Mouse (Mus musculus) heart, adult 2 months (tissue): ENCODE data around the gene Ftsj3. TPM values are rescaled to one million over a fixed set of nuclear protein-coding genes. Genes with fewer than 3 reads are reported as not detected.
A peak's percentile ranks its signal among the peaks of the same experiment; 100 is the strongest.

Source experiments
- DNase-seq, 2 experiments: peaks; one replicate each; pipeline ENCODE4 v3.0.0; 2021
- H3K27ac ChIP-seq: fragments of 200-600 bp; 2 replicates; pipeline ENCODE4 v1.8.1; 2022
- H3K27me3 ChIP-seq: fragments of 200-500 bp; 2 replicates; pipeline ENCODE4 v1.6.1; 2012; ENCODE audit warnings: mild to moderate bottlenecking, low read length, inconsistent platforms, mixed read lengths; ENCODE audit not compliant: control insufficient read depth, insufficient read depth
- H3K36me3 ChIP-seq: fragments of 200-500 bp; 2 replicates; pipeline ENCODE4 v1.6.1; 2012; ENCODE audit warnings: low read length, inconsistent platforms; ENCODE audit not compliant: control insufficient read depth, insufficient read depth
- H3K4me1 ChIP-seq: fragments of 200-500 bp; 2 replicates; pipeline ENCODE4 v1.6.1; 2011; ENCODE audit warnings: low read length; ENCODE audit not compliant: control insufficient read depth, insufficient read depth
- H3K4me3 ChIP-seq: fragments of 200-600 bp; 2 replicates; pipeline ENCODE4 v1.8.1; 2022
- H3K79me2 ChIP-seq: fragments of 200-500 bp; replicated peaks from 2 replicates; pipeline ENCODE4 v1.6.1; 2012; ENCODE audit warnings: mild to moderate bottlenecking, inconsistent platforms, low read length, moderate library complexity, mixed read lengths; ENCODE audit not compliant: control insufficient read depth, insufficient read depth
- H3K9ac ChIP-seq: fragments of 200-500 bp; 2 replicates; pipeline ENCODE4 v1.6.1; 2012; ENCODE audit warnings: low read depth, mild to moderate bottlenecking, control low read depth, inconsistent platforms, low read length, mixed read lengths
- CTCF ChIP-seq: fragments of 200-600 bp; IDR thresholded peaks from 2 replicates; pipeline ENCODE4 v1.8.1; 2022; ENCODE audit warnings: antibody characterized with exemption, mild to moderate bottlenecking, moderate library complexity
- EP300 ChIP-seq: fragments of 200-500 bp; IDR thresholded peaks from 2 replicates; pipeline ENCODE4 v1.6.1; 2011; ENCODE audit warnings: low read depth, low read length, control low read depth; ENCODE audit not compliant: insufficient read depth
- POLR2A ChIP-seq: fragments of 200-500 bp; IDR thresholded peaks from 2 replicates; pipeline ENCODE4 v1.6.1; 2011; ENCODE audit warnings: mild to moderate bottlenecking, low read depth, low read length, control low read depth; ENCODE audit not compliant: insufficient read depth
- WGBS: fragments of 180-500 bp; shearing (Covaris S2); methylation state at CpG from one replicate; pipeline ENCODE4 v1.1.7; 2018; 5-methylcytosine and 5-hydroxymethylcytosine counted together
- intact Hi-C: fragments of 180-260 bp; cut with DNase I; formaldehyde crosslinking; loops from one replicate; pipeline ENCODE4 v1.15.1; 2025
- long read RNA-seq: library from polyadenylated mRNA; stranded (forward); transcript quantifications from one replicate; pipeline ENCODE4 v2.0.0, GENCODE M21; 2021
- polyA plus RNA-seq: library from polyadenylated mRNA; depleted of rRNA; stranded (reverse); fragments of >200 nt; gene quantifications from 2 replicates; pipeline ENCODE4 v1.2.3, GENCODE M21; 2012; rRNA removed
- total RNA-seq, 2 experiments: library from RNA; stranded (reverse); gene quantifications; 2 replicates each; pipeline ENCODE4 v1.2.3; 2021

Ftsj3 gene
- total RNA-seq, result 10 to 100 TPM; 20.2 to 21.6 TPM
- polyA plus RNA-seq, result 10.2 and 15.2 TPM in 2 replicates
- long read RNA-seq, transcript Ftsj3-201 (21 exons, 3,144 nt), result major isoform, 26 of 31 reads
- long read RNA-seq, partial matches to known transcripts, result 3 of 31 reads
- long read RNA-seq, other reads (novel, unspliced or antisense), result 2 of 31 reads

- H3K4me1 ChIP-seq, result peaks cover 5% of the 10 kb centered on the region
- intact Hi-C loops, result loop anchor here (2.0 kb wide), 1 partner anchor 15 kb away; no protein-coding TSS in a partner anchor
- no peaks in the 10 kb centered on the region for H3K79me2 ChIP-seq
- peaks cover 2% of the 10 kb centered on the region for H3K36me3 ChIP-seq
- H3K9ac ChIP-seq, result peak within 1 kb of the TSS; percentile 89
- H3K27ac ChIP-seq, result peak within 1 kb of the TSS; percentile 83
- DNase-seq, result peak; percentile 97 to 99
- H3K4me3 ChIP-seq, result peak within 1 kb of the TSS; percentile 71
- under 1% methylated on average over 42 of the region's 42 CpGs for WGBS
- H3K27me3 ChIP-seq, result no peaks in the 10 kb centered on the region
- no peak for TF ChIP-seq CTCF
- TF ChIP-seq POLR2A, result peak; percentile 89
- TF ChIP-seq EP300, result no peak
Measured at GRCm38 (mm10) chr11:106255685-106256451, at the start of gene Ftsj3, which contains the start of gene Psmc5. Ftsj3 (minus strand) TSS chr11:106256079. Psmc5 (plus strand) TSS chr11:106256154.

GRCm38 (mm10) chr11:106305348-106306064, 49.6 kb upstream of the Ftsj3 start:
- H3K4me3 ChIP-seq, result no peak overlapping the region
- no peaks in the 10 kb centered on the region for H3K4me1 ChIP-seq
- H3K27me3 ChIP-seq, result no peaks in the 10 kb centered on the region
- intact Hi-C loops, result loop anchor here (2.0 kb wide), 1 partner anchor 19 kb away; no protein-coding TSS in a partner anchor
- no peak overlapping the region for H3K27ac ChIP-seq
- DNase-seq, result peak in 1 of 2 experiments; percentile 41
- H3K79me2 ChIP-seq, result no peaks in the 10 kb centered on the region
- 76% methylated on average over 10 of the region's 10 CpGs for WGBS
- H3K36me3 ChIP-seq, result no peaks in the 10 kb centered on the region
- H3K9ac ChIP-seq, result no peak overlapping the region
- TF ChIP-seq POLR2A, result no peak
- TF ChIP-seq CTCF, result no peak
- no peak for TF ChIP-seq EP300

- H3K36me3 ChIP-seq, result no peaks in the 10 kb centered on the region
- no peaks in the 10 kb centered on the region for H3K27me3 ChIP-seq
- no peak overlapping the region for H3K4me3 ChIP-seq
- no peaks in the 10 kb centered on the region for H3K4me1 ChIP-seq
- intact Hi-C loops, result loop anchor here (2.0 kb wide), 2 partner anchors 64 to 90 kb away; no protein-coding TSS in a partner anchor
- peak; percentile 89 for TF ChIP-seq EP300
- TF ChIP-seq CTCF, result peak; percentile 85
- TF ChIP-seq POLR2A, result no peak
- H3K79me2 ChIP-seq, result no peaks in the 10 kb centered on the region
- no peak overlapping the region for H3K27ac ChIP-seq
- peak; percentile 51 to 76 for DNase-seq
- no peak overlapping the region for H3K9ac ChIP-seq
- WGBS, result 3% methylated on average over 2 of the region's 2 CpGs
Measured at GRCm38 (mm10) chr11:106302634-106303033, 46.8 kb upstream of the Ftsj3 start.

- Histone ChIP-seq H3K4me3 (no peak within 1 kb of the TSS), H3K27ac (no peak within 1 kb of the TSS), H3K9ac (no peak within 1 kb of the TSS), H3K36me3 (no peaks in the 10 kb centered on the region), H3K79me2 (no peaks in the 10 kb centered on the region), H3K27me3 (no peaks in the 10 kb centered on the region), H3K4me1 (no peaks in the 10 kb centered on the region)
- DNase-seq, result no peak
- TF ChIP-seq CTCF (no peak), EP300 (no peak), POLR2A (no peak)
- WGBS, result 75% methylated on average over 9 of the region's 9 CpGs
- intact Hi-C loops, result loop anchor here (2.0 kb wide), 2 partner anchors 65 to 91 kb away; no protein-coding TSS in a partner anchor
Measured at GRCm38 (mm10) chr11:106301765-106302164, 45.9 kb upstream of the Ftsj3 start, which contains the start of gene Gh. Gh (minus strand) TSS chr11:106301865.

- 87% methylated on average over 2 of the region's 2 CpGs for WGBS
- H3K27ac ChIP-seq, result no peak overlapping the region
- H3K27me3 ChIP-seq, result no peaks in the 10 kb centered on the region
- H3K4me3 ChIP-seq, result no peak overlapping the region
- H3K79me2 ChIP-seq, result no peaks in the 10 kb centered on the region
- no peak for DNase-seq
- intact Hi-C loops, result no loop called here
- H3K36me3 ChIP-seq, result no peaks in the 10 kb centered on the region
- H3K4me1 ChIP-seq, result no peaks in the 10 kb centered on the region
- H3K9ac ChIP-seq, result no peak overlapping the region
- TF ChIP-seq POLR2A, result no peak
- TF ChIP-seq CTCF, result no peak
- no peak for TF ChIP-seq EP300
Measured at GRCm38 (mm10) chr11:106291861-106292260, 36.0 kb upstream of the Ftsj3 start.
